Mouse (Mus musculus): ENCODE measurements around the gene Rnd2.
"Not testable (repeated sequence)": the region's sequence is repeated elsewhere in the genome, so short reads cannot be mapped to it uniquely, and the experiment has no call there.

- TF ChIP-seq POLR2A (IDR thresholded peaks at IDR 0.05; ENCODE audit: control insufficient read depth, extremely low read depth, insufficient read depth, low read length, poor library complexity); CTCF (IDR thresholded peaks at IDR 0.05; ENCODE audit: borderline replicate concordance, control insufficient read depth, extremely low read depth, insufficient read depth, low read length, poor library complexity): not testable (repeated sequence)
Observed at GRCm38 (mm10) chr11:101476361-101476760, 11.6 kb downstream of the Rnd2 start.
